Mouse (Mus musculus): ENCODE data around the gene Mkrn1. TPM values are rescaled to one million over a fixed set of nuclear protein-coding genes. Genes with fewer than 3 reads are reported as not detected.

The Mkrn1 gene
- polyA plus RNA-seq, 1 experiment from 2014 or later = 100 TPM

GRCm38 (mm10) chr6:39348946-39349345 is 71.3 kb downstream of the Mkrn1 start:
- Histone ChIP-seq H3K9ac (ENCODE audit: low read length) (no peak overlapping the region), H3K9me3 (replicated peaks; ENCODE audit: control insufficient read depth, low read length) (no peaks in the 10 kb centered on the region), H3K4me2 (ENCODE audit: low read depth, low read length) (no peak overlapping the region), H3K27ac (ENCODE audit: low read length) (no peak overlapping the region), H3K27me3 (ENCODE audit: control insufficient read depth, insufficient read depth, low read length) (no peaks in the 10 kb centered on the region), H3K4me1 (ENCODE audit: control insufficient read depth, insufficient read depth, low read length) (no peaks in the 10 kb centered on the region), H3K4me3 (ENCODE audit: low read length) (no peak overlapping the region), H3K36me3 (ENCODE audit: control insufficient read depth, insufficient read depth) (peaks cover 11% of the 10 kb centered on the region; the same call in 1 of the 2 replicates)
- ATAC-seq (replicated peaks; ENCODE audit: extremely low read depth, insufficient read depth, low FRiP score) = no peak
- 87% methylated on average over 6 of the region's 6 CpGs for WGBS

DNA sequence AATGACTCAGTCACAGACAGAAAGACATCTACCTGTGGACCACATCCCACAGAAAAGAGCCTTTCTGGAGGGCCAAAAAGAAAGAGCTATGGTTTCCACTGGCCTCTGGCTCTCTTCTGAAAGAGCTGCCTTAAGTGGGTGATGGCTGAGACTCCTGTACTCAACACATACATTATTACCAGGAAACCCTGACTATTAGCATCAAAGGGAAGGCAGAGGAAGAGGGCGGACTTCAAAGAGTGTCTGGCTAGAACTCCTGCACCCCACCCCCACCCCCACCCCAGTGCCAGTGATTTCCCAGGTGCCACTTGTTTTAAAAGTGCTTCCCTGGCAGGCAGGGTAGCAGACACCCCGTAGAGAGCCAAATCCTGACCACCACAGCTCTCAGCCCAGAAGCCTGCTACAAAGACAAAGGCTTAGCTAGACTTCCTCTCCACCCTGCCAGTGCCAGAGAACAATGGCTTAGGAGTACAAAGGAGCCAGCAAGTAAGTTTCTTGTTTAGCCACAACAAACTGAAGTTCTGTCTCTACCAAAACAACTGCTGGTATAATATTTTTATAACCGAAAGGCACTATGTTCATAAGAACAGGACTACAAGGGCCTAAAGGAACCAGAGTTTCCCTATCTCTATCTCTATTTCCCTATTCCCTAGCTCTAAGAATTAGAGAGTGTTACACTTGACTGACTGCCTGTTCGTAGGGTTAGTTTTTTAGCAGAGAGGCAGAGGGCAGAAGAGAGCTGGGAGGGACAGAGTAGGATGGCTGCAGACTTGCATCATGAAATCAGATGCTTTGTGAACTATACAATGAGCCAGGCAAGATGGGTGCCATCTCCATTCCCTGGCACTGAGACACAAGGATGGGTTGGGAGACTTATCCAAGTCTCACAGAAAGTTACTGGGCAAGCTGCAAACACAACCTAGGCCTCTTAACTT is 72.1 kb downstream of the Mkrn1 start:
- 49% methylated on average over 4 of the region's 4 CpGs for WGBS
- H3K27ac ChIP-seq (ENCODE audit: low read length) = peak overlapping the region; percentile 14; the same call in 1 of the 2 replicates
- H3K4me3 ChIP-seq (ENCODE audit: low read length) = no peak overlapping the region
- H3K9me3 ChIP-seq (replicated peaks; ENCODE audit: control insufficient read depth, low read length) = no peaks in the 10 kb centered on the region
- no peak overlapping the region for H3K9ac ChIP-seq (ENCODE audit: low read length)
- H3K27me3 ChIP-seq (ENCODE audit: control insufficient read depth, insufficient read depth, low read length) = no peaks in the 10 kb centered on the region
- 0 out of 2 replicates have a peak, but pooled peaks cover 10% of the 10 kb centered on the region for H3K36me3 ChIP-seq (ENCODE audit: control insufficient read depth, insufficient read depth)
- no peaks in the 10 kb centered on the region for H3K4me1 ChIP-seq (ENCODE audit: control insufficient read depth, insufficient read depth, low read length)
- ATAC-seq (replicated peaks; ENCODE audit: extremely low read depth, insufficient read depth, low FRiP score) = no peak
- no peak overlapping the region for H3K4me2 ChIP-seq (ENCODE audit: low read depth, low read length)

Other genes with a start within 250 kb of the Mkrn1 start
- gene Kdm7a, start 213.7 kb downstream of the Mkrn1 start, polyA plus RNA-seq (2015; fragmentation: Nextera tagmentation; extraction: Ambion mirVana) = 4.3 and 5.1 TPM in 2 replicates
- 28.4 and 30.9 TPM in 2 replicates for gene Slc37a3, start 42.8 kb downstream of the Mkrn1 start, polyA plus RNA-seq (2015; fragmentation: Nextera tagmentation; extraction: Ambion mirVana)
- 1.1 and 1.9 TPM in 2 replicates for gene Rab19, start 39.3 kb downstream of the Mkrn1 start, polyA plus RNA-seq (2015; fragmentation: Nextera tagmentation; extraction: Ambion mirVana)
- 10.0 and 12.2 TPM in 2 replicates for gene Dennd2a, start 137.4 kb upstream of the Mkrn1 start, polyA plus RNA-seq (2015; fragmentation: Nextera tagmentation; extraction: Ambion mirVana)
- 19.3 and 19.5 TPM in 2 replicates for gene Adck2, start 153.4 kb upstream of the Mkrn1 start, polyA plus RNA-seq (2015; fragmentation: Nextera tagmentation; extraction: Ambion mirVana)
- 3.2 TPM in 1 of 2 replicates, not detected in the other for gene Gm42420, start 165.3 kb upstream of the Mkrn1 start, polyA plus RNA-seq (2015; fragmentation: Nextera tagmentation; extraction: Ambion mirVana)
- 696 and 711 TPM in 2 replicates for gene Ndufb2, start 172.1 kb upstream of the Mkrn1 start, polyA plus RNA-seq (2015; fragmentation: Nextera tagmentation; extraction: Ambion mirVana)